Mouse (Mus musculus) embryonic facial prominence, embryonic 12.5 days (tissue): ENCODE results near the gene Wnk2. TPM values are rescaled to one million over a fixed set of nuclear protein-coding genes. Genes with fewer than 3 reads are reported as not detected.

Experiments used
- ATAC-seq: fragments of 200-750 bp; cut with Nextera tagmentation; 2 replicates; pipeline ENCODE4 v1.8.0; 2017; ENCODE audit not compliant: insufficient number of reproducible peaks, insufficient read depth, low FRiP score, low TSS enrichment
- H3K27ac ChIP-seq: fragments of 300-500 bp; sonication (generic); 2 replicates; pipeline ENCODE4 v1.5.1; 2016; ENCODE audit warnings: mild to moderate bottlenecking
- H3K27me3 ChIP-seq: fragments of 300-500 bp; sonication (generic); 2 replicates; pipeline ENCODE4 v1.6.1; 2016; ENCODE audit warnings: mild to moderate bottlenecking, moderate library complexity
- H3K36me3 ChIP-seq: fragments of 300-500 bp; sonication (generic); 2 replicates; pipeline ENCODE4 v1.6.1; 2016; ENCODE audit warnings: mild to moderate bottlenecking
- H3K4me1 ChIP-seq: fragments of 300-500 bp; sonication (generic); 2 replicates; pipeline ENCODE4 v1.6.1; 2016
- H3K4me2 ChIP-seq: fragments of 300-500 bp; sonication (generic); replicated peaks from 2 replicates; pipeline ENCODE4 v1.6.1; 2016; ENCODE audit warnings: mild to moderate bottlenecking, moderate library complexity
- H3K4me3 ChIP-seq: fragments of 300-500 bp; sonication (generic); 2 replicates; pipeline ENCODE4 v1.5.1; 2016; ENCODE audit warnings: mild to moderate bottlenecking
- H3K9ac ChIP-seq: fragments of 300-500 bp; sonication (generic); 2 replicates; pipeline ENCODE4 v1.6.1; 2016; ENCODE audit warnings: mild to moderate bottlenecking, moderate library complexity
- H3K9me3 ChIP-seq: fragments of 300-500 bp; sonication (generic); 2 replicates; pipeline ENCODE4 v1.6.1; 2016; ENCODE audit warnings: mild to moderate bottlenecking, moderate library complexity
- WGBS: fragments of 180-500 bp; shearing (Covaris S2); methylation state at CpG from one replicate; pipeline ENCODE4 v1.1.7; 2016; 5-methylcytosine and 5-hydroxymethylcytosine counted together
- polyA plus RNA-seq: library from polyadenylated mRNA; unstranded; fragments of >200 nt; fragmentation: Nextera tagmentation; extraction: Ambion mirVana; gene quantifications from 2 replicates; pipeline ENCODE4 v1.2.1, GENCODE M21; 2016

Gene Wnk2
- polyA plus RNA-seq, 1 experiment from 2014 or later, result 3.0 TPM

DNA sequence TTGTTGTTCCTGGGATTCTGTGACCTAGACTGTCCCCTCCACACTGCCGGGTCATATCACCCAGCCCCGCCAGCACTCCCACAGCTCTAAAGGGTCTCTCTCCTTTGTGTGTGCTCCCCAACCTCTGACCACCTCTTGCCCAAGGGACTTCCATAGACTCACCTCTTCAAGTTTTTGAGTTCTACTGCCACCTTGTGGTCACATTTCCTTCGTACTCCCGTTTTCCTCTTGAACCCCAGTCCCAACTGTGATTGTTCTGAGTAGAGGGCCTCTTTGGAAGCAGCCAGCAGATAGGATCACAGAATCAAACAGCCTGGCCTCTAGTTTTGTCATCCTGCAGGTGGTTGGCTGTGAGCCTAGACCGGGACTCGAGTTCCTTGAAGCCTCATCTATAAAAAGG, 149.2 kb downstream of the Wnk2 start:
- Histone ChIP-seq H3K4me2 (no peak overlapping the region), H3K36me3 (no peaks in the 10 kb centered on the region), H3K27me3 (no peaks in the 10 kb centered on the region), H3K9ac (no peak overlapping the region), H3K4me3 (no peak overlapping the region), H3K27ac (no peak overlapping the region), H3K4me1 (no peaks in the 10 kb centered on the region), H3K9me3 (no peaks in the 10 kb centered on the region)
- 11% methylated on average over 6 of the region's 6 CpGs for WGBS
- ATAC-seq, result 0 out of 2 replicates have a peak, but pooled peaks have one; percentile 56

DNA sequence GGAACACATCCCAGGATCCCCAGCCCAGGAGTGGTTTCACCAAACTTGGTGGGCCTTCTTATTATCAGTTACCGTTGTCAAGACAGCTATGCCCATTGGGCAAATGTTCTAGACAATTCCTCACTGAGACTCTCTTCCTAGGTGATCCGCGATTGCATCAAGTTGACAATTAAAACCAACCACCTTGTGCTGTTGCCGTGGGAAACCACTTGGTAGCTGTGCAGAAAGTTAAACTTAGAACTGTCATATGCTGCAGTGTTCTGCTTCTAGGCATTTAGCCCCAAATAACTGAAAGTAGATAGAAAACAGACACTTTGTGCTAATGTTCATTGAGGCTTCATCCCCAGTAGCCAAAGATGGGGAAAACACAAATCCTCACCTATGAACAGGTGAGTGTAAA, 151.1 kb downstream of the Wnk2 start:
- 83% methylated on average over 4 of the region's 4 CpGs for WGBS
- no peak overlapping the region for H3K9ac ChIP-seq
- H3K27ac ChIP-seq, result no peak overlapping the region
- no peak overlapping the region for H3K4me2 ChIP-seq
- H3K9me3 ChIP-seq, result no peaks in the 10 kb centered on the region
- no peaks in the 10 kb centered on the region for H3K27me3 ChIP-seq
- no peaks in the 10 kb centered on the region for H3K4me1 ChIP-seq
- H3K4me3 ChIP-seq, result no peak overlapping the region
- no peak for ATAC-seq
- H3K36me3 ChIP-seq, result no peaks in the 10 kb centered on the region

DNA sequence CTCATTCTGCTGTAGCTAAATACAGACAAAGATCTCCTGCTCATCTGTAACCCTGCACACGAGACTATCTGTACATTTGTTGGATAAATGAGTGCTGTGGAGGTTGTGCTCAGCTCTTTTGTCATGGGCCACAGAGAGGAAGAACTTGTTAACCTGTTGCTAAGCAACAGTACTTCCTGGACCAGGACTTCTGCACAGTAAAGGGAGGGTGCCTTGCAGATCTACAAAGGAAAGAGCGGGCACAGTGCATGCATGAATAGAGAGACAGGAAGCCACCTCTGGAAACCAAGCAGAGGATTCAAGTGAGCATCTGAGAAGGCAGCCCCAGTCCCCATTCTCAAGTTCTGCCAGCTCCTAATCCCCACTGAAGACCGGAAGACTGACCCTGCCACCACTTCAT, 152.9 kb downstream of the Wnk2 start:
- no peak overlapping the region for H3K27ac ChIP-seq
- H3K4me3 ChIP-seq, result no peak overlapping the region
- ATAC-seq, result no peak
- no peak overlapping the region for H3K4me2 ChIP-seq
- WGBS, result 34% methylated on average over 3 of the region's 3 CpGs
- H3K4me1 ChIP-seq, result no peaks in the 10 kb centered on the region
- no peaks in the 10 kb centered on the region for H3K36me3 ChIP-seq
- no peak overlapping the region for H3K9ac ChIP-seq
- H3K27me3 ChIP-seq, result no peaks in the 10 kb centered on the region
- no peaks in the 10 kb centered on the region for H3K9me3 ChIP-seq

DNA sequence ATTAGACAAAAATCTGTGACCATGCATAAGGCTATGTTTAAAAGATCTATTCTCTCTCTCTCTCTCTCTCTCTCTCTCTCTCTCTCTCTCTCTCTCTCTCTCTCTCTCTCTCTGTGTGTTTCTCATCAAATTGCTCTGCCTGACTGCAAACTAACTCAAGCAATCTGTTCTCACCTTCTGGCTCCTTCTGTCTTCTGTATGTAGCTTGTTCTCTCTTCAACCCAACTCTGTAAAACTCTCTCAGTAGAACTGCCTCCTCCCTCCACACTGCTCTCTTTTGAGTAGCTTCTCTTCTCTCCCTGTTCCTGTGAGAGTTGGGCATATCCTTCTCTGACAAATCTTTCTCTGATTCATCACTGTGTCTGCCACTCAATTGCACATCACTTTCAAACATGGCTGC, 154.9 kb downstream of the Wnk2 start:
- Histone ChIP-seq H3K9me3 (no peaks in the 10 kb centered on the region), H3K4me1 (no peaks in the 10 kb centered on the region), H3K36me3 (no peaks in the 10 kb centered on the region), H3K4me3 (no peak overlapping the region), H3K4me2 (no peak overlapping the region), H3K27me3 (no peaks in the 10 kb centered on the region), H3K27ac (no peak overlapping the region), H3K9ac (no peak overlapping the region)
- no peak for ATAC-seq

DNA sequence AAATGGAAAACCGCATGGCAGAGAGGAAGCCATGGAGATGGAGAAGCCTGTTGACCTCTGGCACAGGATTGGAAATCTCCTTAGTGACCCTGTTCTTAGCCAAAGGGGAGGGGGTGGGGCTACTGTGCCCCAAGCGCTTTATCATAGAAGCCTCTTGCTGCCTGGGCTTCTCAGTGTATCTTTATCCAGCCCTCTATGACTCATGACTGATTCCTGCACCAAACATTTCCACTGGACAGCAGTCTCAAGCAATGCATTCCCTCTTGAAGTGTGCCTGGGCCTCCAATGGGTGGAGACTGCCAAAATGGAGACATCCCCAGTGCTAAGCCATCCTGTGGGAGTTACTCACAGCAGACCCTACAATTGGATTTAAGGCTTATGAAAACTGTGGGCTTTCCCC, 157.7 kb downstream of the Wnk2 start:
- no peaks in the 10 kb centered on the region for H3K27me3 ChIP-seq
- no peak overlapping the region for H3K4me3 ChIP-seq
- H3K9me3 ChIP-seq, result no peaks in the 10 kb centered on the region
- no peaks in the 10 kb centered on the region for H3K36me3 ChIP-seq
- ATAC-seq, result no peak
- no peak overlapping the region for H3K9ac ChIP-seq
- no peak overlapping the region for H3K4me2 ChIP-seq
- H3K4me1 ChIP-seq, result no peaks in the 10 kb centered on the region
- no peak overlapping the region for H3K27ac ChIP-seq
- 87% methylated on average over 2 of the region's 2 CpGs for WGBS

Other genes starting within 250 kb of the Wnk2 start
- gene Fam120a, start 180.0 kb downstream of the Wnk2 start, polyA plus RNA-seq, result 19.0 and 19.3 TPM in 2 replicates
- 42.6 TPM in 2 replicates for gene Ninj1, start 39.5 kb upstream of the Wnk2 start, polyA plus RNA-seq
- gene Card19, start 68.0 kb upstream of the Wnk2 start, polyA plus RNA-seq, result 50.3 and 55.7 TPM in 2 replicates
- gene Susd3, start 100.7 kb upstream of the Wnk2 start, polyA plus RNA-seq, result 1.2 and 1.8 TPM in 2 replicates
- 1.2 and 1.5 TPM in 2 replicates for gene Fgd3, start 172.3 kb upstream of the Wnk2 start, polyA plus RNA-seq
- gene Bicd2, start 193.6 kb upstream of the Wnk2 start, polyA plus RNA-seq, result 42.0 and 42.3 TPM in 2 replicates